Mouse (Mus musculus) liver, adult 2 months (tissue): Measurements from ENCODE around the gene Tmcc3. TPM values are rescaled to one million over a fixed set of nuclear protein-coding genes. Genes with fewer than 3 reads are reported as not detected.

ENCODE experiments used
- DNase-seq: peaks from one replicate; pipeline ENCODE4 v3.0.0-alpha.2; 2011; ENCODE audit warnings: low read depth, low spot score; ENCODE audit errors: extremely low read depth
- H3K27ac ChIP-seq: fragments of 200-500 bp; replicated peaks from 2 replicates; pipeline ENCODE4 v1.5.1; 2012; ENCODE audit warnings: low read depth, mild to moderate bottlenecking, control low read depth, inconsistent platforms, low read length; ENCODE audit not compliant: insufficient read depth
- H3K27me3 ChIP-seq: fragments of 200-500 bp; 2 replicates; pipeline ENCODE4 v1.6.1; 2012; ENCODE audit warnings: mild to moderate bottlenecking, moderate library complexity, low read length, inconsistent platforms; ENCODE audit not compliant: control insufficient read depth, insufficient read depth
- H3K36me3 ChIP-seq: fragments of 200-500 bp; 2 replicates; pipeline ENCODE4 v1.6.1; 2012; ENCODE audit warnings: low read length, inconsistent platforms; ENCODE audit not compliant: control insufficient read depth, insufficient read depth
- H3K4me1 ChIP-seq: fragments of 200-500 bp; 2 replicates; pipeline ENCODE4 v1.6.1; 2011; ENCODE audit warnings: low read length; ENCODE audit not compliant: control insufficient read depth, insufficient read depth
- H3K4me3 ChIP-seq: fragments of 200-500 bp; 2 replicates; pipeline ENCODE4 v1.5.1; 2011; ENCODE audit warnings: low read depth, mild to moderate bottlenecking, control low read depth, low read length, moderate library complexity; ENCODE audit not compliant: insufficient read depth
- H3K79me2 ChIP-seq: fragments of 200-500 bp; 2 replicates; pipeline ENCODE4 v1.6.1; 2012; ENCODE audit warnings: inconsistent platforms, mild to moderate bottlenecking, low read length, moderate library complexity; ENCODE audit not compliant: control insufficient read depth, insufficient read depth
- H3K9ac ChIP-seq: fragments of 200-500 bp; 2 replicates; pipeline ENCODE4 v1.6.1; 2012; ENCODE audit warnings: low read depth, mild to moderate bottlenecking, control low read depth, inconsistent platforms, low read length
- CTCF ChIP-seq: fragments of 200-500 bp; IDR thresholded peaks from 2 replicates; pipeline ENCODE4 v1.5.1; 2011; ENCODE audit warnings: low read depth, low read length, control low read depth
- POLR2A ChIP-seq: fragments of 200-500 bp; IDR thresholded peaks from 2 replicates; pipeline ENCODE4 v1.6.1; 2011; ENCODE audit warnings: low read length, control low read depth; ENCODE audit not compliant: insufficient read depth; ENCODE audit errors: extremely low read depth
- WGBS: fragments of 180-500 bp; shearing (Covaris S2); methylation state at CpG from one replicate; pipeline ENCODE4 v1.1.7; 2018; 5-methylcytosine and 5-hydroxymethylcytosine counted together
- polyA plus RNA-seq: library from polyadenylated mRNA; depleted of rRNA; stranded (reverse); fragments of >200 nt; gene quantifications from 2 replicates; pipeline ENCODE4 v1.2.3, GENCODE M21; 2012
- total RNA-seq: library from RNA; depleted of rRNA; stranded (reverse); fragments of >200 nt; gene quantifications from 2 replicates; pipeline ENCODE4 v1.2.3, GENCODE M21; 2014

The Tmcc3 gene
- total and polyA plus RNA-seq, 2 experiments, result 3.2 to 7.9 TPM

DNA sequence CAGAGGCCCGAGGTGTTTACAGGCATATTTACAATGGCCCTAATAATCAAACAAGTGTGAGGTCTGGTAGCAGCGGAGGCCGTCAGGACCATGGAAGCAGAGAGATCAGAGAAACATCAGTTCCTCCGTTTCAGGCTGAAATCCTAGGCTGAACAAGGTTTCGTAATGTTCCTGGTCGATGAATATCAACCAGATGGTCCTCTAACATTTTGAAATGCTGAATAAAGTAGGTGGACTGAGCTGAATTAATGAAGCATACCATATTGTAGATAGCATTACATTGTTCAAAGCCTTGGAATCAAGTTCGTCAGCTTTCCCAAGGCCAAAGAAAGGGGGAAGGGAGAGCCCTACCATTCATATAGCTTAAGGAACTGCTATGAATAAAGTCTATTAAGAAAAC is 247.1 kb downstream of the Tmcc3 start:
- Histone ChIP-seq H3K36me3 (no peaks in the 10 kb centered on the region), H3K4me3 (no peak overlapping the region), H3K79me2 (peaks cover 8% of the 10 kb centered on the region; the same call in 1 of the 2 replicates), H3K27me3 (no peaks in the 10 kb centered on the region), H3K4me1 (peaks cover 4% of the 10 kb centered on the region), H3K9ac (no peak overlapping the region), H3K27ac (no peak overlapping the region)
- no peak for DNase-seq
- TF ChIP-seq POLR2A (no peak), CTCF (no peak)
- 57% methylated on average over 7 of the region's 7 CpGs for WGBS

DNA sequence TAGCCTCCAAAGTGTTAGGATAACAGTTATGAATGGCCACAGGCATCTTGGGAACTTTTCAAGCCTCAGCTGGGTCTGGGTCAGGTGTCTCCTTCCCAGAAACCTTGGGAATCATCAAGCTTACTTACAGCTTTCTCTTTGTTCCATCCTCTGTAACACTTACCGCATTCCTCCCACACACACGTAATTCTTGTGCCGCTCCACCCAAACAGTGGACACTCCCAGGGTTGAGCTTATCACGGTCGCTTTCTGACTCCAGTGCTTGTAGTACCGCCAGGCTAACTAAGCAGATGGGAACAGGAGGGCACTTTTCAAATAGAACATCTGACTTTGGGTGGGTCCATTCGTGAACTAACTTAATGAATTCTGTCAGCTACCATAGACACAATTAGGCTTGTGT is 249.6 kb downstream of the Tmcc3 start:
- TF ChIP-seq POLR2A (no peak), CTCF (no peak)
- Histone ChIP-seq H3K27ac (no peak overlapping the region), H3K4me1 (peaks cover 8% of the 10 kb centered on the region), H3K9ac (no peak overlapping the region), H3K79me2 (peaks cover 5% of the 10 kb centered on the region; the same call in 1 of the 2 replicates), H3K36me3 (no peaks in the 10 kb centered on the region), H3K27me3 (no peaks in the 10 kb centered on the region), H3K4me3 (no peak overlapping the region)
- WGBS, result 84% methylated on average over 7 of the region's 7 CpGs
- no peak for DNase-seq

DNA sequence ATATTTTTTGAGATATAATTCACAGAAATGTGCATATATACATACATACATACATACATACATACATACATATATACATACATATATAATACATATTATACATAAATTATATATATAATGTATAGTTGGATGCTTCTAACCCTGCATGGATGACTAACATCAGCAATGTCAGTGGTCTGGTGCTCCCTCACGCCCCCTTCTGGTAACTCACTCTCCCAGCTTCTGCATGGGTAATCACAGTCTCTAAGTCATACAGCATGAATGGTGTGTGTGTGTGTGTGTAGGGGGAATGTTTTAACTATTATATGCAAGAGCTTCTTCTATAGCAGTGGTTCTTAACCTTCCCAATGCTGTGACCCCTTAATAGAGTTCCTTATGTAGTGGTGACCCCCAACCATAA is 250.4 kb downstream of the Tmcc3 start:
- TF ChIP-seq CTCF (peak; percentile 54; the same call in 1 of the 2 replicates), POLR2A (no peak)
- H3K27me3 ChIP-seq, result no peaks in the 10 kb centered on the region

DNA sequence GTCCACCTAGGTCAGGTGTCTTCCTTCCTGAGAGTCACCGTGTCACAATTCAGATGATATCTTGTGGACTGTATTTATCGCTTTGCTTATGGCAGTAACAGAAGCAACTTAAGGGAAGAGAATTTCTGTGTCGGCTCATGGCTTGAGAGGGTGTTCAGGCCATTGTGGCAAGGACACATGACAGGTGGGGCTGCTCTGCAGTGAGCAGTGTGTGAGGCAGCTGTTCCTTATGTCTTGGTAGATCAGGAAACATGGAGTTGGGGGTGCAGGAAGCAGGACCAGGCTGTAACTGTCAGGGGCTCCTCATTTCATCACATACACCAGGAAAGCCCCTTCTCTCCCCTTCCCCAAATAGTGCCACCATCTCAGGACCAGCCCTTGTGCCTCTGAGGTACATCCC is 251.2 kb downstream of the Tmcc3 start:
- no peaks in the 10 kb centered on the region for H3K27me3 ChIP-seq
- TF ChIP-seq POLR2A (no peak), CTCF (no peak)
- peaks cover 7% of the 10 kb centered on the region for H3K4me1 ChIP-seq
- DNase-seq, result no peak
- H3K9ac ChIP-seq, result no peak overlapping the region
- H3K79me2 ChIP-seq, result peaks cover 5% of the 10 kb centered on the region; the same call in 1 of the 2 replicates
- no peaks in the 10 kb centered on the region for H3K36me3 ChIP-seq
- H3K27ac ChIP-seq, result no peak overlapping the region
- 93% methylated on average over 3 of the region's 3 CpGs for WGBS
- no peak overlapping the region for H3K4me3 ChIP-seq

More for the DNA sequence above, 250.4 kb downstream of the Tmcc3 start:
- H3K9ac ChIP-seq, result no peak overlapping the region
- no peak overlapping the region for H3K4me3 ChIP-seq
- no peaks in the 10 kb centered on the region for H3K36me3 ChIP-seq
- peaks cover 8% of the 10 kb centered on the region for H3K4me1 ChIP-seq
- no peak overlapping the region for H3K27ac ChIP-seq
- no peak for DNase-seq
- H3K79me2 ChIP-seq, result peaks cover 5% of the 10 kb centered on the region; the same call in 1 of the 2 replicates
- 40% methylated on average over 1 of the region's 1 CpGs for WGBS

DNA sequence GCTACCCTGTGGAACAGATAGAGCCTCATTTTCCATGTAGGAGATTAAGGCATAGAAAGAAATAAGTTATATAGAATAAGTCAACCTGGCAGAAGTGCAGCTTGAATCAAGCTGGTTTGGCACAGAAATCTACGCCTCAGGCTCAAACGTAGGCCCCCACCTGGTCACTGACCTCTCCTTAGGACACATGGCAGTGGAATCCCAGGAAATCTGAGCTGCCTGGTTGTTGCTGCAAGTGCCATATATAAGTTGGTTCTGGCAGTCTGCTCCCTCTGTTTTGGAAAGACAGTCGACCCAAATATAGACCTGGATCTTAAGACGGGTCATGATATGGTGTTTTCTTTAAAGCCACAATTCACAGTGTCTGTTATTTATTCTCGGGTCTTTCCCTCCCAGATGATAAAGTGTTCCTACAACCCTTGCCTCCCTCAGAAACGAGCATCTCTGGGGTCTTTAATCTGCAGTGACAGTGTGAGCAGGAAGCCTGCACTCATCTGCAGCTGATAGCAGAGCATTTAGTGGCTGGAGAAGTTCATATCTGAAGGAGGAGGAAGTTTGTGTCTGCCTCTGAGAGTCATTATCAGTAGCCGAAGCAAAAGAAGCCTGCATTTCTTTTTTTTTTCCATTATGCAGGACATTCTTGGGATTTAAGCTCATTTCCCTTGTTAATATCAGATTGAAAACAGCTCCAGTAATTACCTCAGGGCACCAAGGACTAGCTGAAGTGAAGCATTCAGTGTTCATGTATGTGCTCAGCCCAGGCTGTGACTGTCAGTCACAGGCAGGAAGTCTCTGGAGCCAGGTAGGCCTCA is 253.9 kb downstream of the Tmcc3 start:
- Histone ChIP-seq H3K9ac (no peak overlapping the region), H3K36me3 (no peaks in the 10 kb centered on the region), H3K27me3 (no peaks in the 10 kb centered on the region), H3K4me1 (peaks cover 10% of the 10 kb centered on the region), H3K79me2 (peaks cover 19% of the 10 kb centered on the region), H3K4me3 (no peak overlapping the region), H3K27ac (peak overlapping the region; percentile 76)
- TF ChIP-seq CTCF (no peak), POLR2A (no peak)
- WGBS, result 61% methylated on average over 7 of the region's 7 CpGs
- no peak for DNase-seq
